Mouse (Mus musculus) adrenal gland, postnatal 14 days (tissue): ENCODE measurements around the gene Ssbp2. TPM values are rescaled to one million over a fixed set of nuclear protein-coding genes. Genes with fewer than 3 reads are reported as not detected.

ENCODE experiments used
- DNase-seq: peaks from one replicate; pipeline ENCODE4 v3.0.0; 2021; ENCODE audit warnings: mixed read lengths
- long read RNA-seq, 2 experiments: library from polyadenylated mRNA; stranded (forward); transcript quantifications; one replicate each; pipeline ENCODE4 v2.0.0; 2021
- total RNA-seq: library from RNA; stranded (reverse); gene quantifications from 2 replicates; pipeline ENCODE4 v1.2.3, GENCODE M21; 2021

Gene Ssbp2
- total RNA-seq: 30.0 and 37.7 TPM in 2 replicates
- long read RNA-seq, experiment 1, transcript Ssbp2-201 (17 exons, 3,957 nt): major isoform, 7 of 23 reads
- long read RNA-seq, experiment 1, transcript Ssbp2-202 (16 exons, 1,633 nt): minor isoform, 6 of 23 reads
- long read RNA-seq, experiment 1, partial matches to known transcripts: 1 of 23 reads
- long read RNA-seq, experiment 1, other reads (novel, unspliced or antisense): 7 of 23 reads
- long read RNA-seq, experiment 2, transcript Ssbp2-201 (17 exons, 3,957 nt): major isoform, 11 of 22 reads
- long read RNA-seq, experiment 2, partial matches to known transcripts: 2 of 22 reads
- long read RNA-seq, experiment 2, other reads (novel, unspliced or antisense): 6 of 22 reads

GRCm38 (mm10) chr13:91459896-91460620 lies at the start of gene Ssbp2:
Gene Ssbp2 (plus strand): TSS chr13:91460283.
- no peak for DNase-seq

GRCm38 (mm10) chr13:91413752-91414503 lies 46.2 kb upstream of the Ssbp2 start:
- no peak for DNase-seq

GRCm38 (mm10) chr13:91415896-91416295 lies 44.2 kb upstream of the Ssbp2 start:
- DNase-seq: no peak

GRCm38 (mm10) chr13:91416698-91417097 lies 43.4 kb upstream of the Ssbp2 start:
- DNase-seq: no peak

- peak; percentile 87 for DNase-seq
These were observed 38.6 kb upstream of the Ssbp2 start for GRCm38 (mm10) chr13:91421387-91421949.

DNA sequence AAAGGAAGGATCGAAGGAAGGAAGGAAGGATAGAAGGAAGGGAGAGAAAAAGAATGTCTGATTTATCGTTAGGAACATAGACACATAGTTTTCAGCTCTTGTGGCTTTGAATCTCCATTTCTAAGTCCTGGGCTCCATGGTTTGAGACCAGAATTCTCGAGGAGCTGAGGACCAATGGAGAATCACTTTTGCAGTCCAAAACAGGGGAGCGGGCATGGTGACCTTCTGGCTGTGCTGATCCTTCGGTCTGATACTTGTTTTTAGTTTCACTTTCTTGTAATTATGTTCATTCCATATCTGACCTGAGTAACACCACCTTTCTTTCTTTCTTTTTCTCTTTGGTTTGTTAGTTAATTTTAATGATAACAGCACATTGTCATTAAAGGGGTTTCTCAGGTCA lies 29.2 kb upstream of the Ssbp2 start:
- no peak for DNase-seq

DNA sequence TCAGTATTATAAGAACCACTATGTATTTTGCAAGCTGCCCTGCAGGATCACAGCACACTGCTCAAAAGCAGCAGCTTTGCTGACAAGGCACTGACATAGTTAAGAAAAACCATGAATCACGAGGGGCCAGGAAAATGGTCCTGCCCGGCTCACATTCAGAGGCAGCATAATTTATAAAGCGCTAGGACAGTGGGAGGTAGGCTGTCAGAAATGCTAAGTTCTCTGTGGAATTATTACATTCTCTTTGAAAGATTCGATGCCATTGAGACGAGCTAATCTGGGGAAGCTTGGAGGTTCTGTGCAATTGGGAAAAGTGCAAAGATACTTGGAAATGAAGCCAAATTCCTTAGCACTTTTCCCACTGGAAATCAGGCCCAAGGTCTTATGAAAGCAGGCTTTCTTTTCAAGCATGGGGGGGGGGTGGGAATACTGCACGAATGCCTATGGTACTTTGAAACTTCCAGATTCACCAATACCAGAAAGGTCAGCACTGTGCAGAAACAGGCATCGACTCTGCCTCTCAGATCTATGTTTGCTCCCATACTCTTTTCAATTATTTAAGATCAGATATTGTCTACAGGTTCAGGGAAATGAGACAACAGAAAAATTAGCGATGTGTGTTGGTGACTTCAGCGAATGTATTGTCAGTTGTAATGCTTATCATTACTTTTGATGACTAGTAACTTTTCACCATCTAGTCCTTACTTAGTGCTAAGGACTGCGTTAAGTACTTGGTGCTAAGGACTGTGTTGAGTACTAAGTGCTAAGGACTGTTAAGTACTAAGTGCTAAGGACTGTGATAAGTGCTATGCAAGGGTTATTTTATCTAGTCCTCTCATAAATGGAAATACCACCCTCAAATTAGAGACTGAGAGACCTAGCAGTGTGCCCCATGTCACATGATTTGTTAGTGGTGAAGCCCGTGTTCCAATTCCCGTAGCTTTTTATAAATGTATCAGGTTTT lies 28.4 kb upstream of the Ssbp2 start:
- peak; percentile 51 for DNase-seq

GRCm38 (mm10) chr13:91433021-91433420 lies 27.1 kb upstream of the Ssbp2 start:
- DNase-seq: no peak

GRCm38 (mm10) chr13:91437931-91438330 lies 22.2 kb upstream of the Ssbp2 start:
- no peak for DNase-seq

- DNase-seq: no peak
These were observed 18.6 kb upstream of the Ssbp2 start for GRCm38 (mm10) chr13:91441476-91441875.

DNA sequence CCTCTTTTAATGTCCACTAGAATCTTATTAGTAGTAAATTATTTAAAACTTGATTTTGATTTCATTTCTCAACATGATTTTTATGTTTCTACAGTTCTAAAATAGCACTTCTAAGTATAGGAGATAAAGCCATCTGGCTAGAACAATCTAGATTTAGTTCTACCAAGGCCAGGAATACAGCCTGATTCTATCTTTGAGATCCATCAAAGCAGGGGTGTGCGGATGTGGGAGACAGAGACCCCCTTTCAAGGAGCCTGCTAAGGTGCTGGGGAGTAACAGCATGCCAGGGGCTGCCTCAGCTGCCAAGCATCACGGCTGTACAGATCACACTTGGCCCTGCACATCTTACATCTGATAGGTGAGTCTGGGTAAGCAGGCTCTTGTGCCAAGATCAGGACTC lies 13.4 kb upstream of the Ssbp2 start:
- no peak for DNase-seq

GRCm38 (mm10) chr13:91448936-91449335 lies 11.1 kb upstream of the Ssbp2 start:
- DNase-seq: no peak

- DNase-seq: no peak
These were observed 8.5 kb upstream of the Ssbp2 start for GRCm38 (mm10) chr13:91451405-91452166.

- no peak for DNase-seq
These were observed 7.8 kb upstream of the Ssbp2 start for GRCm38 (mm10) chr13:91452269-91452668.

DNA sequence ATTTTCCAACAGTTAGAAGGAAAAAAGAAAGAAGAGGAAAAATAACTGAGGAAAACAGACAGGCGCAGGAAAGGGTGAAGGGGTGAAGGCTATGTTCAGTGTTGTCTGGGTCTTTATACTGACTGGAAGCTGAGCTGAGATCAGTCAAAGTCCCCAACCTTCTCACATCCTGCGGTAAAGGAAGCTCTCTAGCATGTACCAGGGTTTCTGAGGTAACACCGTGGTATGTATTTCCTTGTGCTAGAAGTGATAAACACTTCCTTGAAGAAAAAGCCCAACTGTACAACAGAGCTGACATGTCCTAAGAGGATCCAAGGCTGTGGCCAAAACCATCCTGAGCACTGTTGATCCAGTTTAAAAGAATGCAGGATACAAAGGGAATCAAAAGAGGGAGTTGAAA lies 6.8 kb upstream of the Ssbp2 start:
- no peak for DNase-seq

GRCm38 (mm10) chr13:91456041-91456440 lies 4.0 kb upstream of the Ssbp2 start:
- DNase-seq: no peak

GRCm38 (mm10) chr13:91456735-91457134 lies 3.3 kb upstream of the Ssbp2 start:
- no peak for DNase-seq

GRCm38 (mm10) chr13:91457974-91458373 lies 2.1 kb upstream of the Ssbp2 start:
- no peak for DNase-seq

- no peak for DNase-seq
These were observed 594 bp upstream of the Ssbp2 start for GRCm38 (mm10) chr13:91459489-91459888.

DNA sequence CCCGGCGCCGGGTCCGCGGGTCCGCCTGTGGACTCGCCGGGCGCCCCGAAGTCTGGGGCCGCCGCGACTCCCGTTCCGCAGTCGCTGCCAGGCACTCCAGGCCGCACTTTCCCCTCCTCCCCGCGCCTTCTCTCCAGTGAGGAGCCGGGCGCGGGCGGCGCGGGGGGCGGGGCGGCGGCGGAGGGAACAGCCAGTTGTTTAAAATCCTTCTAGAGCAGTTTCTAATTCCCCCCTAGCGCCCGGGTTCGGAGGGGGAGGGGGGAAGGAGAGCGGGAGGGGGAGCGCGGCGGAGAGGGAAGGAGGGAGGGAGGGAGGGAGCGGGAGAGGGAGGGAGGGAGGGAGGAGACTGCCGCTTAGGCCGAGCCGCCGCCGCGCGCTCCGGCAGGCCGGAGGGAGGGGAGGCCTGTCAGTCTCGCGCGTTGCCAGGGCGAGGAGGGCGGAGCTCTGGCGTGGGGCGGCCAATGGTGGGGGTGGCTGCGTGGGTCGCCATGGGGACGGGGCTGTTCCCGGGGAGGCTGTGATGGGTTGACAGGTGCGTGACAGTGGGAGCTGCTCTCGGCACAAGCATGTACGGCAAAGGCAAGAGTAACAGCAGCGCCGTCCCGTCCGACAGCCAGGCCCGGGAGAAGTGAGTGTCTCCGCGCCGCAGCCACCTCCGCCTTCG lies 670 bp downstream of the Ssbp2 start:
- peak; percentile 100 for DNase-seq
